Comparison of ENCODE assay signal across 19 mouse cellular contexts in genomic region chr15:81120946-81121345, GRCm38 (mm10).
"Had no signal": no experiment of that assay in that cellular context is flagged by ENCODE, and none has a peak within 500 bp of the region (broad histone marks: within the 10 kb centered on the region; RNA-seq: fewer than 3 reads in every experiment).

No protein-coding gene starts in this region.

- DNase-seq: kidney, postnatal 25 days; left cerebral cortex, postnatal 4 days; liver, postnatal 0 days; lung, embryonic 14.5 days; retina, postnatal 1 day; right cerebral cortex, postnatal 25 days; spleen, adult 18-20 months; thymus, postnatal 25 days had no signal

- H3K4me1 ChIP-seq: limb, embryonic 15.5 days; midbrain, embryonic 15.5 days had no signal

- H3K4me3 ChIP-seq: limb, embryonic 12.5 days; limb, embryonic 15.5 days; midbrain, embryonic 12.5 days; midbrain, embryonic 15.5 days; neural tube, embryonic 13.5 days; stomach, embryonic 15.5 days had no signal

- H3K9me3 ChIP-seq: limb, embryonic 12.5 days; limb, embryonic 15.5 days; midbrain, embryonic 12.5 days; midbrain, embryonic 15.5 days; neural tube, embryonic 13.5 days; stomach, embryonic 15.5 days had no signal

- H3K4me2 ChIP-seq: limb, embryonic 12.5 days; limb, embryonic 15.5 days; liver, embryonic 11.5 days; lung, embryonic 14.5 days; midbrain, embryonic 12.5 days; midbrain, embryonic 15.5 days; neural tube, embryonic 13.5 days; stomach, embryonic 15.5 days had no signal

- H3K36me3 ChIP-seq: limb, embryonic 12.5 days; midbrain, embryonic 12.5 days; midbrain, embryonic 15.5 days; neural tube, embryonic 13.5 days; stomach, embryonic 15.5 days had no signal

- H3K27me3 ChIP-seq: limb, embryonic 12.5 days; limb, embryonic 15.5 days; midbrain, embryonic 12.5 days; midbrain, embryonic 15.5 days; neural tube, embryonic 13.5 days; stomach, embryonic 15.5 days had no signal

- H3K27ac ChIP-seq: kidney, postnatal 0 days; limb, embryonic 12.5 days; limb, embryonic 15.5 days; liver, embryonic 14.5 days; macrophage; midbrain, embryonic 12.5 days; midbrain, embryonic 15.5 days; stomach, embryonic 15.5 days had no signal

- ATAC-seq: liver, postnatal 0 days; lung, postnatal 0 days; midbrain, embryonic 15.5 days had no signal

- H3K9ac ChIP-seq: limb, embryonic 12.5 days; limb, embryonic 15.5 days; liver, embryonic 14.5 days; liver, postnatal 0 days; lung, embryonic 14.5 days; midbrain, embryonic 12.5 days; midbrain, embryonic 15.5 days; neural tube, embryonic 13.5 days; stomach, embryonic 15.5 days had no signal
